Mouse (Mus musculus) hindbrain, embryonic 14.5 days (tissue): ENCODE results near the gene Smarcc1. TPM values are rescaled to one million over a fixed set of nuclear protein-coding genes. Genes with fewer than 3 reads are reported as not detected.

ENCODE experiments used
- ATAC-seq: fragments of 200-750 bp; cut with Nextera tagmentation; 2 replicates; pipeline ENCODE4 v1.8.0; 2017; ENCODE audit warnings: moderate number of reproducible peaks, mild to moderate bottlenecking, moderate TSS enrichment, moderate library complexity; ENCODE audit not compliant: low FRiP score
- DNase-seq: peaks from one replicate; pipeline ENCODE4 v3.0.0-alpha.2; 2015; ENCODE audit warnings: low spot score
- H3K27ac ChIP-seq: fragments of 300-500 bp; sonication (generic); 2 replicates; pipeline ENCODE4 v1.5.1; 2014; ENCODE audit warnings: mild to moderate bottlenecking, moderate library complexity
- H3K27me3 ChIP-seq: fragments of 300-500 bp; sonication (generic); 2 replicates; pipeline ENCODE4 v1.6.1; 2014; ENCODE audit warnings: mild to moderate bottlenecking, low read length, mixed read lengths; ENCODE audit not compliant: control insufficient read depth, insufficient read depth
- H3K36me3 ChIP-seq: fragments of 300-500 bp; sonication (generic); replicated peaks from 2 replicates; pipeline ENCODE4 v1.6.1; 2014; ENCODE audit not compliant: control insufficient read depth, insufficient read depth
- H3K4me1 ChIP-seq: fragments of 300-500 bp; sonication (generic); replicated peaks from 2 replicates; pipeline ENCODE4 v1.6.1; 2014; ENCODE audit warnings: antibody characterized with exemption, low read length, mixed read lengths; ENCODE audit not compliant: control insufficient read depth, insufficient read depth
- H3K4me2 ChIP-seq: fragments of 300-500 bp; sonication (generic); replicated peaks from 2 replicates; pipeline ENCODE4 v1.6.1; 2014; ENCODE audit warnings: mild to moderate bottlenecking, moderate library complexity
- H3K4me3 ChIP-seq: fragments of 300-500 bp; sonication (generic); replicated peaks from 2 replicates; pipeline ENCODE4 v1.5.1; 2014; ENCODE audit warnings: mild to moderate bottlenecking, low read length
- H3K9ac ChIP-seq: fragments of 300-500 bp; sonication (generic); 2 replicates; pipeline ENCODE4 v1.6.1; 2014
- H3K9me3 ChIP-seq: fragments of 300-500 bp; sonication (generic); 2 replicates; pipeline ENCODE4 v1.6.1; 2016; ENCODE audit warnings: low read length; ENCODE audit not compliant: control insufficient read depth
- WGBS: fragments of 180-500 bp; shearing (Covaris S2); extraction: QIAGEN DNeasy Blood & Tissue Kit; methylation state at CpG from one replicate; pipeline ENCODE4 v1.1.7; 2014; 5-methylcytosine and 5-hydroxymethylcytosine counted together
- microRNA-seq: library from miRNA; unstranded; fragments of <30 nt; microRNA quantifications from one replicate; pipeline ENCODE4, GENCODE M21; 2016
- polyA plus RNA-seq: library from polyadenylated mRNA; unstranded; fragments of >200 nt; fragmentation: Nextera tagmentation; extraction: Ambion mirVana; gene quantifications from 2 replicates; pipeline ENCODE4 v1.2.1, GENCODE M21; 2014

Smarcc1 gene
- polyA plus RNA-seq, 1 experiment from 2014 or later, result 98.7 TPM

- Histone ChIP-seq H3K36me3 (no peaks in the 10 kb centered on the region), H3K4me1 (no peaks in the 10 kb centered on the region), H3K27ac (no peak overlapping the region), H3K9me3 (no peaks in the 10 kb centered on the region), H3K27me3 (no peaks in the 10 kb centered on the region), H3K9ac (no peak overlapping the region), H3K4me3 (no peak overlapping the region), H3K4me2 (no peak overlapping the region)
- DNase-seq (no peak), ATAC-seq (no peak)
- 94% methylated on average over 8 of the region's 10 CpGs for WGBS
These were observed 166.7 kb downstream of the Smarcc1 start for GRCm38 (mm10) chr9:110284075-110284697.

- H3K9me3 ChIP-seq, result no peaks in the 10 kb centered on the region
- H3K36me3 ChIP-seq, result no peaks in the 10 kb centered on the region
- no peak overlapping the region for H3K4me3 ChIP-seq
- H3K9ac ChIP-seq, result no peak overlapping the region
- H3K4me2 ChIP-seq, result no peak overlapping the region
- DNase-seq (peak; percentile 68), ATAC-seq (peak; percentile 57; the same call in 1 of the 2 replicates)
- H3K27me3 ChIP-seq, result no peaks in the 10 kb centered on the region
- WGBS, result 46% methylated on average over 7 of the region's 7 CpGs
- H3K27ac ChIP-seq, result peak overlapping the region; percentile 44; the same call in 1 of the 2 replicates
- H3K4me1 ChIP-seq, result no peaks in the 10 kb centered on the region
These were observed 169.9 kb downstream of the Smarcc1 start for GRCm38 (mm10) chr9:110287321-110287924.

Small RNAs within 50 kb of the gene (microRNA-seq; reads per million reads assigned to microRNA genes)
- 13.1 reads per million, percentile 32 among the genes with 10 or more reads in this experiment for gene Mir6236

Other genes with a start within 250 kb of the Smarcc1 start
- gene Cdc25a, start 242.1 kb upstream of the Smarcc1 start, polyA plus RNA-seq, result 12.4 and 12.5 TPM in 2 replicates
- gene Map4, start 186.2 kb upstream of the Smarcc1 start, polyA plus RNA-seq, result 189 and 216 TPM in 2 replicates
- 153 and 155 TPM in 2 replicates for gene Dhx30, start 122 bp downstream of the Smarcc1 start, polyA plus RNA-seq
- gene Cspg5, start 126.1 kb downstream of the Smarcc1 start, polyA plus RNA-seq, result 139 and 148 TPM in 2 replicates
- gene Elp6, start 187.5 kb downstream of the Smarcc1 start, polyA plus RNA-seq, result 35.9 TPM in 2 replicates
- gene Scap, start 215.6 kb downstream of the Smarcc1 start, polyA plus RNA-seq, result 53.5 and 54.6 TPM in 2 replicates